Mouse (Mus musculus): Measurements from ENCODE around the gene Rbfox1. TPM values are rescaled to one million over a fixed set of nuclear protein-coding genes. Genes with fewer than 3 reads are reported as not detected.

Rbfox1 gene
- polyA plus RNA-seq, 1 experiment = 0.14 TPM

DNA sequence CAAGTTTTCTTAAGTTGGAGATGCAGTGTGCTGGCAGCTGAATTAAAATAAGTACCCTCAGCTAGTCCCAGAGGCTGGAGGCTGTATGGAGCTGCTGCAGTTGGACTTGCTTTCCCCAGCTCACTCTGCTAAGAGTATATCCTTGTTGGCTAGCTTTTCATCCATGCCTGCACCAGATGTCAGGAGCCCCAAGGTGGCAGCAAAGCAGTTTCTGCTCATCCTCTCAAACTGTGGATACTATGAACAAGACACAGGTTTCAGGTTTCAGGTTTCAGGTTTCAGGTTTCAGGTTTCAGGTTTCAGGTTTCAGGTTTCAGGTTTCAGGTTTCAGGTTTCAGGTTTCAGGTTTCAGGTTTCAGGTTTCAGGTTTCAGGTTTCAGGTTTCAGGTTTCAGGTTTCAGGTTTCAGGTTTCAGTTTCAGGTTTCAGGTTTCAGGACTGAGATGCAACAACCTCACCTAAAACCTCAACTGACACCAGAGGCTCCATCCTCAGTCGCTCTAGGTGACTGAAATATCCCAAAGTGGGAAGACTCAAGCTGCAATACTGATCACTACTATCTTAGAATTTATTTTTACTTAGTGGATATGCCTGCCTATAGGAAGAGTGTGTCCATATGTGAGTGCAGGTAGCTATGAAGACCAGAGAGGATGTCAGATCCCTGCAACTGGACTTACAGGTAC lies 801.1 kb downstream of the Rbfox1 start:
- no peak for DNase-seq (ENCODE audit: low spot score)

GRCm38 (mm10) chr16:6704847-6705246 lies 819.7 kb downstream of the Rbfox1 start:
- no peak for DNase-seq (ENCODE audit: low spot score)

GRCm38 (mm10) chr16:6712341-6712740 lies 827.2 kb downstream of the Rbfox1 start:
- DNase-seq (ENCODE audit: low spot score) = no peak

DNA sequence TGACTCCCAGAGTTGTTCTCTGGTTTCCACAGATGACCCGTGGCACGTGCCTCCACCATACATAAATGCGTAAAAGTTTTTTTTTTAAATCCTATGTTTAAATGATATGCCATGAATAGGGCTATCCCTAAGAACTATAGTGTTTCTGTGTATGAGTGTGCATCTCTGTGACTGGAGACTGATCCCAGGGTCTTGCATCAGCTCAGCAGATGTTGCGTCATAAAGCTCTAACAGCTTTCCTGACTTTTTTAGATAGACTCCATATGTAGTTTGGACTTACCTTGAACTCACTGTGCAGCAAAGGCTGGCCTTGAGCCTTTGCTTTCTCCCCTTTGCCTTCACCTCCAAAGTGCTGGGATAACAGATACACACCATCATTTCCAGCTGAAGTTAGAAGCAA lies 830.1 kb downstream of the Rbfox1 start:
- DNase-seq (ENCODE audit: low spot score) = no peak

DNA sequence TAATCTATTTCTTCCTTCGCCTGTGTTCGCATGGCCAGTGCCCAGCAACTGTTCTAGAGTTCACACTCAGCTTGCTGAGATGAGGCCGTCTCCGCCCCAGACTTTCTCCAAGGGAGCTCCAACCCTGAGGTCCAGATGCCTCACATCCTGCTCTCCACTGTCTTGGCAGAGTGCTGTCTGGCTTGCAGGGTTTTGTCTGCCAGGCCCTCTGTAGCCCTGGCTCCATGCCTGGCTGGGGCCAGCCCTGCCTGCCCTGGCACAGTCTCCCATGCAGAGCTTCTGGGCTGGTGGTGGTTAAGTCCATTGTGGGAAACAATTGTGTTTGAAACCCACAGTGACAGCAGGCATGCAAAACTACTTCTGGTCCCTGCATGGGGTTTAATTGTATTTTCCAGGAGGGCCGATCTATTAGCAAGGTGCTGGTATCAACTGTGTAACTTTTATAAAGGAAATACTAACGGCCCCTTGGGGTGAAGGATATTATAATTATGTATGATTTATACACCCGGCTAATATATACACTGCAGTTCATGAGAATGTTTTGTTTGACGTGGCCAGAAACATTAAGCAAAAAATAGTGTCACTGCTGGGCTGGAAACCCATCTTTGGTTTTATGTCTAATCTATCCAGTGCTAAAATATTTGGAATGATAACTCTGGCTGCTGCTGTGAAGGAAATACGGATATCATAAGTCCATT lies 831.2 kb downstream of the Rbfox1 start:
- no peak for DNase-seq (ENCODE audit: low spot score)

DNA sequence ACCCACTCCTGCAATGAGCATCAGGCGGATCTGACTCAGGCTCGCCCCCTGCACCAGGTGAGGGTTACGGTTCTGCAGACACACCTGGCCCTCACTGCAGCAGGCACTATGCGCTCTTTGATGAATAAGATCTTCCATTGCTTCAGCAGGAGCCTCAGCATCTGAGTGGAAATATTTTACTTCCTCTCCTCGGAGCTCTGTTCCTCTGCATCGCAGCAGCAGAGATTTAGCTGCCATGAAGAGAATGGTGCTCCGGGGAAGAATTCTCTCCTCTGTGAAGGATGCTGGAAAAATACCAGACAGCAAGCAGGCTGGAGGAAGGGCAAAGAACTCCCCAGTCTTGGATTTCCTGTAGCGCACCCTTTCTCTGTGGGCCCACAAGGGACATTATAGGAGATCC lies 833.9 kb downstream of the Rbfox1 start:
- DNase-seq (ENCODE audit: low spot score) = no peak

DNA sequence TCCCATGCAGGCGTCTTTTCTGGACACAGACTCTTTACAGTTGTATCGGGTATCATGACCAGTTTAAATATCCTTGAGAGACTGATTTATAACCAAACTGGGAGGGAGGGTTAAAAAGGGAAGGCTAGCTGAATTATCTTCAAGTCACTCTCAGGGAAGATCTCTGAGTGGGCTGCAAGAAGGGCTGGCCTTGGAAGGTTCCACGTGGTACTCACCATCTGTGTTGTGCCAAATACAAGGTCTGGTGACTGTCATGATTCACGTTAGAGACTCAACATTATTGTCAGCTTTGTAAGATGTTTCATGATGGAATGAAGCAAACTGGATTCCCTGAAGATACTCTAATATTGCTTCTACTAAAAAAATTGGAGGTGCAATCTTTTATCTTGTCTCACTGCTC lies 847.5 kb downstream of the Rbfox1 start:
- DNase-seq (ENCODE audit: low spot score) = no peak

- no peak for DNase-seq (ENCODE audit: low spot score)
Measured at GRCm38 (mm10) chr16:6733427-6733826, 848.3 kb downstream of the Rbfox1 start.

- DNase-seq (ENCODE audit: low spot score) = no peak
Measured at GRCm38 (mm10) chr16:6736566-6736965, 851.4 kb downstream of the Rbfox1 start.

DNA sequence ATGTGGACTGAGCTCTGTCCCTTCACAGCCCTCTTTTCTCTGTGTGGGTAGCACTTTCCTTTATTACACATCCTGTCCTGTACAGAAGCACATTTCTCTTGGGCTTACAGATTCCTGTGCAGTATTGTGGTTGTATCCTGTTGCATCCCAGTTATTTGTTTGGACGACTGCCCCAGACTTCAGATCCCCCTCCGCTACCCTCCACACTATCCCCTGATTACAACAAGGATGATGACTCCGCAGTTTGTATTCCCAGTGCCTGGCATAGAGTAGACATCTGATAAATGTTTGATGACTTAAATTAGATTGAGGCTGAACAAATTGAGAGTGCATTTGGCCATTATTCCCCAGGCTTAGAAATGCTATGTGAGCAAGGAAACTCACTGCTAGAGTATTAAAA lies 851.8 kb downstream of the Rbfox1 start:
- no peak for DNase-seq (ENCODE audit: low spot score)

DNA sequence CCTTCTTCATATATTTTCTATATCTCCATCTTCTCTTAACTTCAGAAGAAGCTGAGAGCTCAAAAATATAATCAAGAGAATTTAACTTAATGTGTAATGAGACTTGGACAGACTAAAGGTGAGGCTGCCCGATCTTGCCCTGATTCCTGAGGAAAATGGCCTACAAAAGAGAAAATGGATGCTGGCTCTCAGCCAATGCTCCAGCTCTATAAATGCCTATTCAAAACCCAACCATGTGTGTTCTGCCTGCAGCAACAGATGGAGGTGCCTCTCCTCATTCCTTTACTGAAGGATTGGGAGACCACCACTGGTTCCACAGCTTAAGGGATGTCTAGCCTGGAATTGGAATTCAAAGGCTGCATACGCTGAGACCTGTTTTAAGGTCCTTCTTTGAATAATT lies 861.0 kb downstream of the Rbfox1 start:
- DNase-seq (ENCODE audit: low spot score) = no peak

GRCm38 (mm10) chr16:6750491-6750890 lies 865.3 kb downstream of the Rbfox1 start:
- DNase-seq (ENCODE audit: low spot score) = no peak

GRCm38 (mm10) chr16:6754847-6755246 lies 869.7 kb downstream of the Rbfox1 start:
- DNase-seq (ENCODE audit: low spot score) = no peak

DNA sequence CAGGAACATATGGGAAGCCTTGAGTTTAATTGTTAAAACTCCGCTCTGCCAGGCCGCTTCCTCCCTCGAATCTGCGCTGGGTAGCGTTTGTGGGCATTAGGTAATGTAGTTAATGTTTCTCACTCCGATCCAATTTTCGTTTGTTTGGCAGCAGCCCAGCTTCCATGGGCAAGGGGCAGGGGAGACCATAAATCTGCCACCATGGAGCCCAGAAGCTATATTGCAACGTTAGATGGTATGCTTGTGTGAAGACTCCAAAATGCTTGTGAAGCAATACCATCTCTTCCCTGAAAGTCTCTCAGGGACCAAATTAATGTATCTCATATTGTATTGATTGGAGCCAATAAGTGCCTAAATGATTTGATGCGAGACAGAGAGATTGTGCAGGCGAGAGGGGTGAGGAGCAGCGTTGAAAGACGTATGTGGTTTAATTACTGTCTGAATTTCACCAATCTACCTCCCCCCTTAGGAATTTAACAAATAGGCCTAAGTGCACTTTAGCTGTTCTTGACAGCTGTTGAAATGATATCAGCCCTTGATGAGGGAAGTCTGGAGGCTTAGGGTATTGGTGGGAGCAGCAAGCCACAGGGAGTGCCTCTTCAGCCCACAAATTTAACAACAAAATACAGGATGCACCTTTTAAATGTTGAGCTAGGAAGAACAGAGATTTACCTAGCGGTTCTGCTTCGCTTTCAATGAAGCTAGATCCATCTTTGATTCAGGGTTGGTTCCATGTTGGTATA lies 884.5 kb downstream of the Rbfox1 start:
- DNase-seq (ENCODE audit: low spot score) = no peak

DNA sequence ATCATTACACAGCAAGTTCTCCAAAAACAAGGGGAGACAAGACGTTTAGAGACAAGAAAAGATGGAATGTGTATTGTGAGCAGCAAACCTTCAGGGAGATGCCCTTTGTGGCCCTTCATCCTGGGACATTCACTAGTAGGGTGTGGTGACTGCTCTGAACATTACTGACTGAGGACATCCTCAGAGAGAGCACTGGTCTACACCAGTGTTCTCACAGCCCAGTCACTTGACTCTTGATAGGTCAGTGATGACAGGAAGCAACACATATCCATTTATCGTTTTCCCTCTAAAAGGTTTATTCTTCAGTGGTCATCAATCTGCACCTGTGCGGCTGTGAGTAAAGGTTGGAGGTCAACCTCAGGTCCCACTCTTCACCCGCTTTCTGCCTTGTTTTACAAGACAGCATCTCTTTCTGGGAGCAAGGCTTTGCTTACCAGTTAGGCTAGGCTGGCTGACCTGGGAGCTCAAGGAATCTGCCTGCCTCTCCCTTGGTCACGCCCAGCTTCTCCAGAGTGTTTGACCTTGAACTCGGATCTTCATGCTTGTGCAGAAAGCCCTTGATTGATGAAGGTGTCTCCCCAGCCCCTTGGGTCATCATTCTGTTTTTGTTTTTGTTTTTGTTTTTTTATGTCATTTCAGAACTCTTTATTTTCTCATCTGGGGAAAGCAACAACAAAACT lies 892.5 kb downstream of the Rbfox1 start:
- no peak for DNase-seq (ENCODE audit: low spot score)

DNA sequence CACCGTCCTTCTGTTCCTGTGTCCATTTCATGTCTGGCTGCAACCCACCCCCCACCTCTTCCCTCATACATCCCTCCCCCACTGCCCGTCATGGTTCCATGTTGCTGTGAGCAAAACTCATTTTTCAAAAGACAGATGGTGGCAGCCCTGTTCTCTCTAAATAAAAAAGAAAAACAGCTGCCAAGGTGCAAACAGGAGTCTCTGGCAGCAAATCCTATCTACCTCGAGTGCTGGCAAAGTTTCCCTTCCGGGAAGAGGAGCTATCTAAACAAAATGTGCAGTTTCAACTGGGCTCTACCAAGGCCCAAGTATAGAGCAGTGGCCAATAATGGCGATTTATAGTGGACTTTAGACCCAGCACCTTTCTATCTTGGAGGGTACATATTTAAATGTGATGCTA lies 899.0 kb downstream of the Rbfox1 start:
- DNase-seq (ENCODE audit: low spot score) = no peak

DNA sequence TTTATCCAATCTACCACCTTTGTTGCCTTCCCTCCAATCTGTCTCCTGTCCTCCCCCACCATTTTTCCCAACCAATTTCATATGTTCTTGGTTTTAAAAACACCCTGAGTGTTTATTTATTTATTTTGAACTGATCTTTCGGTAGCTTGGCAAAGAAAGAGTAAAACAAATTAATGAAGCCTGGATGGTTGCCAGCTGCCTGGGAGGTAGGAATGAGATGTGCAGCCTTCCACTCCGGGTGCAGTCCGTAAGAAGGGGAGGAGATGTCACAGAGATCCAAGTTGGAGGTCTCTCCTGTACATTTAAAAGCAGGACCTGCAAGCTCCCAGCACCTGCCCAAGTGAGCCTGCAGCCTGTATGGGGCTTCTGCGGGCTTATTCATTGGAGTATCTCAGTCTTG lies 899.9 kb downstream of the Rbfox1 start:
- DNase-seq (ENCODE audit: low spot score) = no peak

GRCm38 (mm10) chr16:6791218-6791617 lies 906.1 kb downstream of the Rbfox1 start:
- DNase-seq (ENCODE audit: low spot score) = no peak

DNA sequence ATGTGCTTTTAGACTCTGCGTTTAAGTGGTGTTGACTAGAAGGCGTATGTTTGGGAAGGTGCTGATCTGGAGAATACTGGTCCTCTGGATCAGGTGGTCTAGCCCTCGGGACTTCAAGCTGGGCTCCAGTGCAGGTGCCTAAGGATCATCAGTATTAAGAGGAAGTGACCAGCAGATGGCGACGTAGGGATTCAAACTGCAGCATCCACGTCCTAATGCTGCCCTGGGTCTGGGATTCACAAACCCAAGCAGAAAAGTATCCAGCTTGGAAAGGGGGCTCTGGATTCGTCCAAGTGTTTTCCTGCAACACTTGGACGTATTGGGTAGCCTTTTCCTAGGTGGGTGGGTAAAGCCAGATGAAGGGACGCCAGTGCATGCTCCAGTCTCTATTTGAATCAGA lies 906.5 kb downstream of the Rbfox1 start:
- DNase-seq (ENCODE audit: low spot score) = no peak

- DNase-seq (ENCODE audit: low spot score) = no peak
Measured at GRCm38 (mm10) chr16:6806246-6806645, 921.1 kb downstream of the Rbfox1 start.

DNA sequence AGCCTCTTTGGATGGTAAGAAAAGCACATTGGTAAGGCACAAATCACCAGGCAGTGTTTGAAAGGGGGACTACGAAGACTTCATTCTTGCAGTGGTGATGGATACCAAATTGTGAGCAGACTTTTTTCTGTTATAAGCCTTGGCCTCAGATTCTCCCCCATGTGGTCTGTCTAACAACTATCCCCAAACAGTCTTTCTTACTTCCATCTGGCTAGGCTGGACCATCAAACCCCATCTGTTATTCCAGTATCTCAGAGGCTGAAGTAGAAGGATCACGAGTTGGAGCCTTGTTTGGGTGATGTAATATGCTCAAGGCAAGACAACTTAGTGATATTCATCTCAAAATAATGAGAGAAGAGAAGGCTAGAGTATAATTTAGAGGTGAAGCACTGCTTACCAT lies 922.7 kb downstream of the Rbfox1 start:
- DNase-seq (ENCODE audit: low spot score) = no peak

- no peak for DNase-seq (ENCODE audit: low spot score)
Measured at GRCm38 (mm10) chr16:6813871-6814270, 928.7 kb downstream of the Rbfox1 start.

Data from urinary bladder, adult 2 months (tissue).